Mouse (Mus musculus): ENCODE measurements around the gene Ptdss2. TPM values are rescaled to one million over a fixed set of nuclear protein-coding genes. Genes with fewer than 3 reads are reported as not detected.
A peak's percentile ranks its signal among the peaks of the same experiment; 100 is the strongest.

The Ptdss2 gene
- polyA plus RNA-seq, 1 experiment from 2014 or later, result 56.5 TPM

GRCm38 (mm10) chr7:141175068-141175467, 52.9 kb downstream of the Ptdss2 start:
- no peak overlapping the region for H3K27ac ChIP-seq
- WGBS, result 84% methylated on average over 4 of the region's 4 CpGs
- ATAC-seq (replicated peaks; ENCODE audit: insufficient number of reproducible peaks, insufficient read depth, low FRiP score, low read depth), result no peak
- H3K4me1 ChIP-seq (replicated peaks), result peaks cover 7% of the 10 kb centered on the region
- H3K36me3 ChIP-seq, result no peaks in the 10 kb centered on the region
- no peaks in the 10 kb centered on the region; the same call in 1 of the 2 replicates for H3K27me3 ChIP-seq
- H3K9me3 ChIP-seq (replicated peaks), result no peaks in the 10 kb centered on the region
- H3K9ac ChIP-seq, result no peak overlapping the region
- H3K4me3 ChIP-seq, result no peak overlapping the region
- no peak overlapping the region for H3K4me2 ChIP-seq

DNA sequence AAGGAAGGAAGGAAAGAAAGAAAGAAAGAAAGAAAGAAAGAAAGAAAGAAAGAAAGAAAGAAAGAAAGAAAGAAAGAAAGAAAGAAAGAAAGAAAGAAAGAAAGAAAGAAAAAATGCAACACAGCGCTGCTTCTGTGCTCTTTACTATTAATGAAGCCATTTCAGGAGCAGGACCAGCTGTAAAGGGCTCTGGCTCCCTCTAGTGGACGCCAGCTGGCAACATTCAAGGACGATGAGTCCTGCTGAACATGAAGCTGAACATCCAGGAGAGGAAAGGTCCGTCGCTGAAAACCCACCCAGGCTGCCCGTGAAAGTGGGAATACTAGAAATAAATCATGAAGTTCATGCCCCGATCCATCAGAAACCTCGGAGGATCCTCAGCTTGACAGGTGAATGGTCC, 54.0 kb downstream of the Ptdss2 start:
- ATAC-seq (replicated peaks; ENCODE audit: insufficient number of reproducible peaks, insufficient read depth, low FRiP score, low read depth), result no peak
- no peak overlapping the region for H3K9ac ChIP-seq
- H3K27ac ChIP-seq, result no peak overlapping the region
- H3K4me3 ChIP-seq, result no peak overlapping the region
- peaks cover 7% of the 10 kb centered on the region for H3K4me1 ChIP-seq (replicated peaks)
- WGBS, result 3% methylated on average over 8 of the region's 8 CpGs
- no peaks in the 10 kb centered on the region for H3K9me3 ChIP-seq (replicated peaks)
- H3K4me2 ChIP-seq, result no peak overlapping the region
- no peaks in the 10 kb centered on the region; the same call in 1 of the 2 replicates for H3K27me3 ChIP-seq
- no peaks in the 10 kb centered on the region for H3K36me3 ChIP-seq

DNA sequence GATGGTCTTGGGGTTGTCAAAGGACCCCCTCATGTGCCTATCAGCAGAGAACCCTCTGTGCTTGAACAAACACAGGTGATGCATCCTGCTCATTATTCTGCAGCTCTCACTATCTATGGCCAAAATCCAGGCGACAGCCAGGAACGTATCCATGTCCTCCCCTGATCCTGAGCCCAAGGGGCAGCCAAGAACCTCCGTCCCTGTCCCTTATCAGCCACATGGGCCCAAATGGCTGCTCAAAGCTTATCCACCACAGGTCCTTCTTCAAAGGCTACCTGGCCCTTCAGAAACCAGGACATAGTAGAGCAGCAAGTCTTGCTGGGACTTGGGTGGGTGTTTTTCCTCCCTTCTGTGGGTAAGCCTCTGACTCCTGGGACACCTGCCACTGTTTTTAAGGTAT, 66.0 kb downstream of the Ptdss2 start:
- H3K27me3 ChIP-seq, result no peaks in the 10 kb centered on the region
- H3K9me3 ChIP-seq (replicated peaks), result no peaks in the 10 kb centered on the region
- no peak overlapping the region for H3K4me2 ChIP-seq
- no peak overlapping the region for H3K27ac ChIP-seq
- H3K4me1 ChIP-seq (replicated peaks), result peaks cover 18% of the 10 kb centered on the region
- H3K4me3 ChIP-seq, result no peak overlapping the region
- 68% methylated on average over 3 of the region's 3 CpGs for whole genome bisulfite sequencing
- H3K9ac ChIP-seq, result no peak overlapping the region
- no peak for ATAC-seq (replicated peaks; ENCODE audit: insufficient number of reproducible peaks, insufficient read depth, low FRiP score, low read depth)
- H3K36me3 ChIP-seq, result peaks cover 21% of the 10 kb centered on the region

DNA sequence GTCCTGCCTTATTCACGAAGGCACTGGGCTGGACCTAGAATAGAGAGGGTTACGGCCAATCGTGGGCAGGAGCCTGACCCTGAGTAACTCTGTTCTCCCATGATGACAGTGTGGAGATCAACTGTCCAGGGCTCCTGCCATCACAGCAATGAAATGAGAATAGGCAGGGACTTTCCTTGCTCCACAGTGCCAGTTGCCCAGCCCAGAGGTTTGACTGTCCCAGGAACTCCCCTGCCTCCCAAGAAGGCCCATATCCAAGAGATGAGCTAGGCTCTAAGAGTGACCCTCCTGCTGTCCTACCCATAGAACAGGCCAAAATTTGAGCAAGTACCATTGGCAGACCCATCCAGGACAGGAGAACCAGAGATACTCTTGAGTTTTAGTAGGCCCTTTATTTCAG, 66.6 kb downstream of the Ptdss2 start:
- Histone ChIP-seq H3K4me2 (no peak overlapping the region), H3K4me3 (no peak overlapping the region), H3K4me1 (replicated peaks) (peaks cover 19% of the 10 kb centered on the region), H3K9ac (no peak overlapping the region), H3K27ac (no peak overlapping the region), H3K36me3 (peaks cover 21% of the 10 kb centered on the region), H3K9me3 (replicated peaks) (no peaks in the 10 kb centered on the region), H3K27me3 (no peaks in the 10 kb centered on the region)
- ATAC-seq (replicated peaks; ENCODE audit: insufficient number of reproducible peaks, insufficient read depth, low FRiP score, low read depth), result no peak
- WGBS, result 92% methylated on average over 3 of the region's 3 CpGs

DNA sequence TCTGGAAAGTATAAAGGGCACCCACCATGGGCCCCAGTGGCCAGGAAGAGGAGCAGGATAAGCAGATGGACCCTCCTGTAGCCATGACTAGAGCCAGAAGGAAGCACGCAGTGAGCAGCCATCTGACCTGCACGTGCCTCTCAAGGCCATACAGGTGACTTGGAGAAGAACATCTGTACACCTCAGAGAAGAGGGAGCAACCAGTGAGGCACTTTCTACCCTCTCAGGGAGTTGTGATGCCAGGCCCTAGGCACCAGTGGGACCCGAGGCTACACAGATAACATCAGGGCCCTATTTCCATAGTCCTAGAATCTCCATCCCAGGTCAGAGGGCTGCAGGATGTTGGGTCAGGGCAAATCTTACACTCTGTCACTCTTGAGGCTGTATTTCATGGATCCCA, 68.0 kb downstream of the Ptdss2 start:
- Histone ChIP-seq H3K36me3 (peaks cover 21% of the 10 kb centered on the region), H3K4me2 (no peak overlapping the region), H3K4me3 (no peak overlapping the region), H3K4me1 (replicated peaks) (peaks cover 23% of the 10 kb centered on the region), H3K27me3 (no peaks in the 10 kb centered on the region), H3K9me3 (replicated peaks) (no peaks in the 10 kb centered on the region), H3K27ac (no peak overlapping the region), H3K9ac (no peak overlapping the region)
- no peak for ATAC-seq (replicated peaks; ENCODE audit: insufficient number of reproducible peaks, insufficient read depth, low FRiP score, low read depth)
- 92% methylated on average over 3 of the region's 3 CpGs for WGBS

GRCm38 (mm10) chr7:141191036-141191435, 68.9 kb downstream of the Ptdss2 start:
- Histone ChIP-seq H3K27me3 (no peaks in the 10 kb centered on the region), H3K4me3 (no peak overlapping the region), H3K4me2 (no peak overlapping the region), H3K4me1 (replicated peaks) (peaks cover 26% of the 10 kb centered on the region), H3K27ac (no peak overlapping the region), H3K9ac (no peak overlapping the region), H3K9me3 (replicated peaks) (no peaks in the 10 kb centered on the region), H3K36me3 (peaks cover 21% of the 10 kb centered on the region)
- ATAC-seq (replicated peaks; ENCODE audit: insufficient number of reproducible peaks, insufficient read depth, low FRiP score, low read depth), result no peak
- 84% methylated on average over 14 of the region's 14 CpGs for WGBS

GRCm38 (mm10) chr7:141191796-141192685, 69.9 kb downstream of the Ptdss2 start:
- 0 out of 2 replicates have a peak overlapping the region, but pooled peaks have one; percentile 18 for H3K9ac ChIP-seq
- WGBS, result 89% methylated on average over 24 of the region's 24 CpGs

DNA sequence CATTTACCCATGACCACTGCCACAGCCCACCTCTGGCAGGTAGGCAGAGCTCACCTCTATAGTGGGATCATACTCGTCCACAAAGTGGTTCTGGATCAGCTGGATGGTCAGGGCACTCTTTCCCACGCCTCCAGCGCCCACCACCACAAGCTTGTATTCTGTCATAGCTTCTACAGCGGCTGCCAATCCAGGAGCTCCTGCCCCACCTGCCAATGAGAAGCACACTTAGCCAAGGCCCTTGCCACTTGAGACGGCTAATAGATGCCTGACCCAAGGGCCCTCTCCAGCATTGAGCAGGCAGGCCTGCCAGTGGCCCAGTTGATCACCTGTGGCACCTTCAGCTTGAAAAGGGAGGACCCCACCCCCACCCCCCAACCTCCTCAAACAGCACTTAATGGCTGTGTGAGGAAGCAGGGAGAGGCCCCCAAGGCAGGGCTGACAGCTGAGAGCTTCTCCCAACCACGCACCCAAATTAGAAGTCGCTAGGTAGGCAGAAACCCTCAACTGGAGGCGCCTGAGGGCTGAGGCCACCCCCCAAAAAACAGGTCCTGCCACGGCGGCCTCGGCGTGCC, 70.7 kb downstream of the Ptdss2 start:
- 27% methylated on average over 12 of the region's 12 CpGs for WGBS
- H3K9ac ChIP-seq, result peak overlapping the region; percentile 92
- no peaks in the 10 kb centered on the region for H3K27me3 ChIP-seq
- H3K27ac ChIP-seq, result peak overlapping the region; percentile 88
- peaks cover 26% of the 10 kb centered on the region for H3K4me1 ChIP-seq (replicated peaks)
- H3K9me3 ChIP-seq (replicated peaks), result no peaks in the 10 kb centered on the region
- no peak for ATAC-seq (replicated peaks; ENCODE audit: insufficient number of reproducible peaks, insufficient read depth, low FRiP score, low read depth)
- H3K4me3 ChIP-seq, result peak overlapping the region; percentile 95
- peaks cover 21% of the 10 kb centered on the region for H3K36me3 ChIP-seq
- H3K4me2 ChIP-seq, result peak overlapping the region; percentile 90

More at GRCm38 (mm10) chr7:141191796-141192685, 69.9 kb downstream of the Ptdss2 start:
- peaks cover 26% of the 10 kb centered on the region for H3K4me1 ChIP-seq (replicated peaks)
- no peak overlapping the region for H3K27ac ChIP-seq
- no peaks in the 10 kb centered on the region for H3K9me3 ChIP-seq (replicated peaks)
- H3K4me3 ChIP-seq, result peak overlapping the region; percentile 95; the same call in 1 of the 2 replicates
- no peaks in the 10 kb centered on the region for H3K27me3 ChIP-seq
- peaks cover 21% of the 10 kb centered on the region for H3K36me3 ChIP-seq
- no peak for ATAC-seq (replicated peaks; ENCODE audit: insufficient number of reproducible peaks, insufficient read depth, low FRiP score, low read depth)
- H3K4me2 ChIP-seq, result peak overlapping the region; percentile 90

- Histone ChIP-seq H3K4me3 (peak overlapping the region; percentile 95), H3K9ac (peak overlapping the region; percentile 92), H3K4me1 (replicated peaks) (peaks cover 26% of the 10 kb centered on the region), H3K27ac (peak overlapping the region; percentile 88), H3K9me3 (replicated peaks) (no peaks in the 10 kb centered on the region), H3K27me3 (no peaks in the 10 kb centered on the region), H3K36me3 (peaks cover 21% of the 10 kb centered on the region), H3K4me2 (peak overlapping the region; percentile 90)
- ATAC-seq (replicated peaks; ENCODE audit: insufficient number of reproducible peaks, insufficient read depth, low FRiP score, low read depth), result peak; percentile 45
- WGBS, result under 1% methylated on average over 43 of the region's 43 CpGs
Measured at GRCm38 (mm10) chr7:141193348-141193856, 71.2 kb downstream of the Ptdss2 start.

DNA sequence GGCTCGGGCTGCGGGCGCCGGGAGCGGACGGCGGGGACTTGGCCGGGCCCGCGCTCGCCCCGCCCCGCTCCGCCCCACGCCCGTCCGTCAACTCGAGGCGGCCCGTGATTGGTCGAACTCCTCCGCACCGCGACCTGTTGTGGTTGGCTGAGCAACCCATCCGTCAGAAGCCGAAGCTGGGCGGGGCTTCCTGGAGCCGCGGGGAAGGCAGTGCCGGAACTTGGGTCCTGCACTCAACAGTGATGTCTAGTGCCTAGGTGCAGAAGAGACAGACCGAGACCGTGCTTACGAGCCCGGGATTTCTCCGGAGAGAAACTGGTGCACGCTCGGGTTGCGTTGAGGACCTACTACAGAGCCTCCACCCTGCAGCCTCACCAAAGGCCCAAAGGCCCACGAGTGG, 71.8 kb downstream of the Ptdss2 start, which contains the start of the genes Hras and Lrrc56:
TSS of gene Hras (minus strand) at position 58 of the 400 bp plus-strand sequence.
TSS of gene Lrrc56 (plus strand) at position 210 of the 400 bp plus-strand sequence.
- peak within 1 kb of the TSS; percentile 92 for H3K4me2 ChIP-seq
- H3K36me3 ChIP-seq, result peaks cover 21% of the 10 kb centered on the region
- ATAC-seq (replicated peaks; ENCODE audit: insufficient number of reproducible peaks, insufficient read depth, low FRiP score, low read depth), result peak; percentile 96
- peak within 1 kb of the TSS; percentile 88 for H3K27ac ChIP-seq
- H3K9me3 ChIP-seq (replicated peaks), result no peaks in the 10 kb centered on the region
- H3K27me3 ChIP-seq, result no peaks in the 10 kb centered on the region
- WGBS, result under 1% methylated on average over 39 of the region's 39 CpGs
- H3K4me3 ChIP-seq, result peak within 1 kb of the TSS; percentile 95
- peaks cover 26% of the 10 kb centered on the region for H3K4me1 ChIP-seq (replicated peaks)
- H3K9ac ChIP-seq, result peak within 1 kb of the TSS; percentile 92

- WGBS, result under 1% methylated on average over 23 of the region's 23 CpGs
- Histone ChIP-seq H3K4me2 (peak overlapping the region; percentile 92), H3K4me1 (replicated peaks) (peaks cover 26% of the 10 kb centered on the region), H3K27ac (peak overlapping the region; percentile 84), H3K4me3 (peak overlapping the region; percentile 95), H3K9ac (peak overlapping the region; percentile 60), H3K9me3 (replicated peaks) (no peaks in the 10 kb centered on the region), H3K36me3 (peaks cover 21% of the 10 kb centered on the region), H3K27me3 (no peaks in the 10 kb centered on the region)
- ATAC-seq (replicated peaks; ENCODE audit: insufficient number of reproducible peaks, insufficient read depth, low FRiP score, low read depth), result no peak
Measured at GRCm38 (mm10) chr7:141194409-141194808, 72.2 kb downstream of the Ptdss2 start.
